Mouse (Mus musculus) kidney, adult 8-10 months (tissue): ENCODE measurements around the gene Sox18.

ENCODE experiments used
- DNase-seq, 2 experiments: peaks; one replicate each; pipeline ENCODE4 v3.0.0; 2022

Sox18 gene

GRCm38 (mm10) chr2:181671326-181671725, at the start of gene Sox18:
Gene Sox18 (minus strand): TSS chr2:181671640.
- peak; percentile 60 to 63 for DNase-seq

GRCm38 (mm10) chr2:181721200-181721599, 49.8 kb upstream of the Sox18 start:
- no peak for DNase-seq

- no peak for DNase-seq
These were observed 48.6 kb upstream of the Sox18 start for GRCm38 (mm10) chr2:181720061-181720460.

GRCm38 (mm10) chr2:181716991-181717390, 45.6 kb upstream of the Sox18 start:
- no peak for DNase-seq

- no peak for DNase-seq
These were observed 43.9 kb upstream of the Sox18 start for GRCm38 (mm10) chr2:181715382-181715781.

- DNase-seq: no peak
These were observed 43.5 kb upstream of the Sox18 start, which contains the start of gene Oprl1 for GRCm38 (mm10) chr2:181714903-181715326. Gene Oprl1 (plus strand): TSS chr2:181715016.

- no peak for DNase-seq
These were observed 42.3 kb upstream of the Sox18 start for GRCm38 (mm10) chr2:181713749-181714148.

- DNase-seq: no peak
These were observed 35.2 kb upstream of the Sox18 start for GRCm38 (mm10) chr2:181706668-181707067.

- DNase-seq: no peak
These were observed 26.8 kb upstream of the Sox18 start, which contains the start of gene Lkaaear1 for GRCm38 (mm10) chr2:181698241-181698640. Gene Lkaaear1 (minus strand): TSS chr2:181698442.

GRCm38 (mm10) chr2:181696801-181697420, 25.5 kb upstream of the Sox18 start:
- no peak for DNase-seq

GRCm38 (mm10) chr2:181695776-181696175, 24.3 kb upstream of the Sox18 start:
- no peak for DNase-seq

GRCm38 (mm10) chr2:181694581-181694980, 23.1 kb upstream of the Sox18 start:
- DNase-seq: no peak

- peak; percentile 62 to 64 for DNase-seq
These were observed 22.2 kb upstream of the Sox18 start, which contains the start of gene Rgs19 for GRCm38 (mm10) chr2:181693339-181694280. Gene Rgs19 (minus strand): TSS chr2:181693977.

- no peak for DNase-seq
These were observed 20.9 kb upstream of the Sox18 start for GRCm38 (mm10) chr2:181692304-181692703.

GRCm38 (mm10) chr2:181691571-181691970, 20.1 kb upstream of the Sox18 start:
- DNase-seq: no peak

- DNase-seq: no peak
These were observed 19.6 kb upstream of the Sox18 start for GRCm38 (mm10) chr2:181691083-181691482.

GRCm38 (mm10) chr2:181689466-181690160, 18.2 kb upstream of the Sox18 start:
- no peak for DNase-seq

GRCm38 (mm10) chr2:181687586-181687985, 16.1 kb upstream of the Sox18 start:
- DNase-seq: no peak

- DNase-seq: no peak
These were observed 14.2 kb upstream of the Sox18 start for GRCm38 (mm10) chr2:181685686-181686085.

- DNase-seq: no peak
These were observed 13.3 kb upstream of the Sox18 start for GRCm38 (mm10) chr2:181684713-181685112.

GRCm38 (mm10) chr2:181683381-181683780, 11.9 kb upstream of the Sox18 start:
- no peak for DNase-seq

GRCm38 (mm10) chr2:181681978-181682377, 10.5 kb upstream of the Sox18 start:
- DNase-seq: no peak

- no peak for DNase-seq
These were observed 9.3 kb upstream of the Sox18 start for GRCm38 (mm10) chr2:181680716-181681117.
